Mouse (Mus musculus) lung, postnatal 0 days (tissue): Measurements from ENCODE around the gene Ntn1.
A peak's percentile ranks its signal among the peaks of the same experiment; 100 is the strongest.

Experiments used
- CTCF ChIP-seq: IDR thresholded peaks from 2 replicates; pipeline ENCODE4 v1.5.1; 2016; ENCODE audit warnings: antibody characterized with exemption, mild to moderate bottlenecking
- EP300 ChIP-seq: IDR thresholded peaks from 2 replicates; pipeline ENCODE4 v1.6.1; 2016; ENCODE audit warnings: antibody characterized with exemption, mild to moderate bottlenecking, control low read depth

DNA sequence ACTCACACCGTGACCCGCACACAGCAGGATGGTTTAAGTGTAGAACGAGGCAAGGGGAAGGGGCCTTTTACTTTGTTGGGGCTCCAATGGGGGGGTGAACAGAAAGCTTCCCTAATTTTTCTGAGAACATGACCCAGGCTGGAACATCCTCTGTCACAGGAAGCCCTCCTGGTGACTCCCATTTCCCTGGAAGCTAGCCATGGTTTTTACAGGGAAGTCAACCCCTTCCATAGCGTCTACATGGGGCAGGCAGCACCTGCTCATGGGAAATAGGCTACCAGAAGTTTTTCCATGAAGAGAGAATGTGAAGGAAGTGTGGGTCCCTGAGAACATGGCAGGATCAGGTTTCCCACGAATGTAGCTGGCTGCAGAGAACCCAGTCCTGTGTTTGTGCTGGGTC, 136.3 kb downstream of the Ntn1 start:
- TF ChIP-seq CTCF = no peak
- 0 out of 2 replicates have a peak, but pooled peaks have one; percentile 21 for TF ChIP-seq EP300
